Mouse (Mus musculus): ENCODE results near the gene Slc5a7. TPM values are rescaled to one million over a fixed set of nuclear protein-coding genes. Genes with fewer than 3 reads are reported as not detected.

Gene Slc5a7
- total and polyA plus RNA-seq, 2 experiments = not detected

- no peak for DNase-seq (ENCODE audit: extremely low read depth, low read depth, low spot score)
- 68% methylated on average over 8 of the region's 8 CpGs for WGBS
- Histone ChIP-seq H3K36me3 (ENCODE audit: control insufficient read depth, insufficient read depth, low read length) (no peaks in the 10 kb centered on the region), H3K27ac (replicated peaks; ENCODE audit: insufficient read depth, low read depth, low read length) (no peak overlapping the region), H3K79me2 (ENCODE audit: control insufficient read depth, insufficient read depth, low read length) (no peaks in the 10 kb centered on the region), H3K9ac (ENCODE audit: low read depth, low read length) (no peak overlapping the region), H3K4me1 (ENCODE audit: control insufficient read depth, insufficient read depth, low read length) (no peaks in the 10 kb centered on the region), H3K27me3 (ENCODE audit: control insufficient read depth, insufficient read depth, low read length) (no peaks in the 10 kb centered on the region), H3K4me3 (ENCODE audit: insufficient read depth, low read depth, low read length) (no peak overlapping the region)
- TF ChIP-seq POLR2A (IDR thresholded peaks at IDR 0.05; ENCODE audit: extremely low read depth, insufficient read depth, low read length) = no peak
Observed at GRCm38 (mm10) chr17:54239435-54239834, 59.4 kb downstream of the Slc5a7 start.

All from liver, adult 2 months (tissue).